Mouse (Mus musculus): ENCODE data around the gene Zfp651. TPM values are rescaled to one million over a fixed set of nuclear protein-coding genes. Genes with fewer than 3 reads are reported as not detected.

Zfp651 gene
- polyA plus RNA-seq, 1 experiment from 2014 or later, result 4.9 TPM

DNA sequence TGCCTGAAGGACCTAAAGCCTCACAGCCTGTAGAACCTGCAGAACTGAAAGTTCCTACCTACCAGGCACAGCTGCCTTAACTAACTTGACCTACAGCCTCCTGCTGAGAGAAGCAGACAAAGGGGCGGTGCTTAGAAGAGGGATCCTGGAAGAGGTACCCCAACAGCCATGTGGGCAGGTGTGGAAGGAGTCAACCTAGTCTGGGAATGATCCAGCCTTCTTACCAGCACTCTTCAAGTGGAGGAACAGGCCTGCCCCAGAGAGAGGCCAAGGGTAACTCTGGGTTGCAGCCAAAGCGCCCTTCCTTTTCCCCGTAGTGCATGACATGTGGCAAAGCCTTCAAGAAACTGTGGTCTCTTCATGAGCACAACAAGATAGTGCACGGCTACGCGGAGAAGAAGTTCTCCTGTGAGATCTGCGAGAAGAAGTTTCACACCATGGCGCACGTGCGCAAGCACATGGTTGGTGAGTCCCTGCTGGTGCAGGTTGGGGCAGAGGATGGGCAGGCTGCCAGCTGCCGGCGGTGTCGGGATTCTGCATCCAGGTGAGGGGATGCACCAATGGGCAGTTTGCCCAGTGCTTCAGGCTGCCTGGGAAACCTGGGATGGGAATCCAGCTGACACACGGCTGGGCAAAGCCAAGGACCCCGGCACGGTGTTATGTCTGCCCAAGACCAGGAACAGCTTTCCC, 6.2 kb downstream of the Zfp651 start:
- no peaks in the 10 kb centered on the region; the same call in 1 of the 2 replicates for H3K36me3 ChIP-seq (replicated peaks; ENCODE audit: control insufficient read depth, insufficient read depth, low read depth, low read length)

DNA sequence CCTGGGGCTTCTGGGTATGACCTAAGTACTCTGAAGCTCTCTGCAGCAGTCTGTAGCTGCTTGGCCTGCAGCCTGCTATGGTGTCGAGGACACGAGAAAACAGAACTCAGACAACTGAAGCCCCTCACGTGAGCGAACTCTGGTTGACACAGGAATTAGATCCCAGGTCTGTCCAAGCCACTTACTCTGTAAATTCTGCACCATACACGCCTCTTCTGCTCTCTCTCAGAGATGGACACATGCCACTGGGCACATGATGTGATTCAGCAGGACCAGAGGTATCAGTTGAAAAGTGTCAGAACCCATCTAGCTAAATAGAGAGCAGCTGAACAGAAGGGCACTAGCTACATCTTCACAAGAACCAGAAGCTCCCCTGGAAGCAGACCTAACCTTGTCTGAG, 13.3 kb downstream of the Zfp651 start:
- peaks cover 10% of the 10 kb centered on the region for H3K27me3 ChIP-seq (ENCODE audit: control insufficient read depth, insufficient read depth, low read length)
- no peak overlapping the region for H3K27ac ChIP-seq (replicated peaks; ENCODE audit: low read depth, low read length)
- no peak overlapping the region for H3K4me2 ChIP-seq (ENCODE audit: low read depth, low read length)
- DNase-seq (ENCODE audit: low spot score) (no peak), ATAC-seq (replicated peaks; ENCODE audit: insufficient number of reproducible peaks, low FRiP score, low TSS enrichment, low read depth) (no peak)
- H3K9me3 ChIP-seq (replicated peaks; ENCODE audit: control insufficient read depth, low read length), result no peaks in the 10 kb centered on the region
- H3K4me1 ChIP-seq (ENCODE audit: control insufficient read depth, insufficient read depth, low read length), result no peaks in the 10 kb centered on the region
- H3K9ac ChIP-seq (replicated peaks; ENCODE audit: low read length), result no peak overlapping the region
- WGBS, result 74% methylated on average over 5 of the region's 5 CpGs
- no peaks in the 10 kb centered on the region for H3K36me3 ChIP-seq (replicated peaks; ENCODE audit: control insufficient read depth, insufficient read depth, low read depth, low read length)
- H3K4me3 ChIP-seq (ENCODE audit: low read depth, low read length), result no peak overlapping the region

More for the DNA sequence above, 6.2 kb downstream of the Zfp651 start:
- DNase-seq (ENCODE audit: low spot score) (no peak), ATAC-seq (replicated peaks; ENCODE audit: insufficient number of reproducible peaks, low FRiP score, low TSS enrichment, low read depth) (no peak)
- Histone ChIP-seq H3K9ac (replicated peaks; ENCODE audit: low read length) (no peak overlapping the region), H3K27me3 (ENCODE audit: control insufficient read depth, insufficient read depth, low read length) (no peaks in the 10 kb centered on the region), H3K27ac (replicated peaks; ENCODE audit: low read depth, low read length) (no peak overlapping the region), H3K9me3 (replicated peaks; ENCODE audit: control insufficient read depth, low read length) (no peaks in the 10 kb centered on the region), H3K4me1 (ENCODE audit: control insufficient read depth, insufficient read depth, low read length) (no peaks in the 10 kb centered on the region; the same call in none of the 2 replicates), H3K4me2 (ENCODE audit: low read depth, low read length) (no peak overlapping the region), H3K4me3 (ENCODE audit: low read depth, low read length) (no peak overlapping the region)
- WGBS, result 91% methylated on average over 16 of the region's 16 CpGs

DNA sequence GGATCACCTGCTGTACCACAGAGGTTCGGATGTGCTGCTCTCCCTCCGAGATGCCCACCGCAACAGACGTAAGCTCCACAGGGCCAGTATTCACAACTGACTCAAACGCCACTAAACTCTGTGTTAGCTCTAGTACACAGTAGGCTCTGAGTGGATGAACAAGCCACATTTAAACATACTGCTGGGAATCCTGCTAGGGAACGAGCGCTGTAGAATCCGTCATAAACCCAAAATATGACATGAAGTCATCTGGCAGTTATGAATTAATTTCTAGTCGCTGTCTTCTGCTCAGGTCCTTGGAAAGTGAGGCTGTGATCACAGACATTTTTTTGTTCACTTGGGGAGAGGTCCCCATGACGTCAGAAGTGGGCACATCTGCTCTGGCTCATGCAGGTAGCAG, 16.8 kb downstream of the Zfp651 start:
- Histone ChIP-seq H3K4me2 (ENCODE audit: low read depth, low read length) (no peak overlapping the region), H3K9me3 (replicated peaks; ENCODE audit: control insufficient read depth, low read length) (no peaks in the 10 kb centered on the region), H3K4me1 (ENCODE audit: control insufficient read depth, insufficient read depth, low read length) (no peaks in the 10 kb centered on the region; the same call in 1 of the 2 replicates), H3K36me3 (replicated peaks; ENCODE audit: control insufficient read depth, insufficient read depth, low read depth, low read length) (no peaks in the 10 kb centered on the region), H3K4me3 (ENCODE audit: low read depth, low read length) (no peak overlapping the region), H3K27ac (replicated peaks; ENCODE audit: low read depth, low read length) (no peak overlapping the region), H3K9ac (replicated peaks; ENCODE audit: low read length) (no peak overlapping the region), H3K27me3 (ENCODE audit: control insufficient read depth, insufficient read depth, low read length) (peaks cover 27% of the 10 kb centered on the region)
- no peak for DNase-seq (ENCODE audit: low spot score)
- 81% methylated on average over 10 of the region's 10 CpGs for WGBS
- ATAC-seq (replicated peaks; ENCODE audit: insufficient number of reproducible peaks, low FRiP score, low TSS enrichment, low read depth), result no peak

DNA sequence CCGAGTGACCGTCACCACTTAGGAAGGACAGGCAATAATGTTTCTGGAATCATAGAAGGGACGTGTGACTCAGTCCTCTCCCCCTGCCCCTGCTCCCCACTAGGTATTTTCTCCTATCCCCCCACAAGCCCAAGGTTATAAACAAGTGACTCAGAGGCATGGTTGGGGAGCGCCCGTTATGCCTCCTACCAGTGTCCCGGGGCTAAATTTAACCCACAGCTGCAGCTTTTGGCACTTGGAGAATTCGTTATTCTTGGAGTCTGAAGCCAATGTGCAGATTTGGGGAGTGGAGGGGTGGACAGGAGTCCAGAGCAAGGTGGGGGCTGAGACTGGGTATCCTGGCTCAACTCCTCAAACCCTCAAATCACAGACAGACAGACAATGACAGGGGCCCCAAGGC, 17.4 kb downstream of the Zfp651 start:
- DNase-seq (ENCODE audit: low spot score) (no peak), ATAC-seq (replicated peaks; ENCODE audit: insufficient number of reproducible peaks, low FRiP score, low TSS enrichment, low read depth) (no peak)
- H3K9ac ChIP-seq (replicated peaks; ENCODE audit: low read length), result no peak overlapping the region
- H3K36me3 ChIP-seq (replicated peaks; ENCODE audit: control insufficient read depth, insufficient read depth, low read depth, low read length), result no peaks in the 10 kb centered on the region
- H3K4me2 ChIP-seq (ENCODE audit: low read depth, low read length), result no peak overlapping the region
- no peak overlapping the region for H3K4me3 ChIP-seq (ENCODE audit: low read depth, low read length)
- H3K9me3 ChIP-seq (replicated peaks; ENCODE audit: control insufficient read depth, low read length), result no peaks in the 10 kb centered on the region
- no peaks in the 10 kb centered on the region; the same call in 1 of the 2 replicates for H3K4me1 ChIP-seq (ENCODE audit: control insufficient read depth, insufficient read depth, low read length)
- H3K27ac ChIP-seq (replicated peaks; ENCODE audit: low read depth, low read length), result no peak overlapping the region
- H3K27me3 ChIP-seq (ENCODE audit: control insufficient read depth, insufficient read depth, low read length), result peaks cover 27% of the 10 kb centered on the region
- WGBS, result 78% methylated on average over 7 of the region's 7 CpGs

DNA sequence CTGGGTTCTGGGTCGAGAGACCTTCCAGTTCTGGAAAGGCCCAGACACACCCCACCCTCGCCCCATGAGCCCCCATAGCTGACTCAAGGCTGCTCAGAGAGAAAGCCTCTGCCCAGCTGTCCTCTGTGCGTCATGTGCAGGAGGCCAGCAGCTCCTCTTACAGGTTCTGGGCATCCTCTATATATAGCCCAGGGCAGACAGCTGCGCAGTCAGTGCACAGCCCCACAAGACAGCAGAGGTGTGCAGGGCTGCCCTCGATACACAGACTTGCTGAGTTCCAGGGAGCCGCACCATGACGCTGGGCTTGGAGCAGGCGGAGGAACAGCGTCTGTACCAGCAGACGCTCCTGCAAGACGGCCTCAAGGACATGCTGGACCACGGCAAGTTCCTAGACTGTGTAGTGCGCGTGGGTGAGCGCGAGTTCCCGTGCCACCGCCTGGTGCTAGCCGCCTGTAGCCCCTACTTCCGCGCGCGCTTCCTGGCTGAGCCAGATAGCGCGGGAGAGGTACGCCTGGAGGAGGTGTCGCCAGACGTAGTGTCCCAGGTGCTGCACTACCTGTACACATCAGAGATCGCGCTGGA, 18.4 kb downstream of the Zfp651 start, which contains the start of gene Klhl40:
TSS of gene Klhl40 (plus strand) at position 124 of the 582 bp plus-strand sequence.
- 0 out of 2 replicates have a peak within 1 kb of the TSS, but pooled peaks have one; percentile 32 for H3K9ac ChIP-seq (replicated peaks; ENCODE audit: low read length)
- H3K4me2 ChIP-seq (ENCODE audit: low read depth, low read length), result peak within 1 kb of the TSS; percentile 51
- no peaks in the 10 kb centered on the region for H3K36me3 ChIP-seq (replicated peaks; ENCODE audit: control insufficient read depth, insufficient read depth, low read depth, low read length)
- no peak within 1 kb of the TSS for H3K27ac ChIP-seq (replicated peaks; ENCODE audit: low read depth, low read length)
- peaks cover 27% of the 10 kb centered on the region for H3K27me3 ChIP-seq (ENCODE audit: control insufficient read depth, insufficient read depth, low read length)
- no peaks in the 10 kb centered on the region for H3K9me3 ChIP-seq (replicated peaks; ENCODE audit: control insufficient read depth, low read length)
- WGBS, result 19% methylated on average over 30 of the region's 30 CpGs
- ATAC-seq (replicated peaks; ENCODE audit: insufficient number of reproducible peaks, low FRiP score, low TSS enrichment, low read depth) (peak; percentile 64; the same call in 1 of the 2 replicates), DNase-seq (ENCODE audit: low spot score) (no peak)
- no peaks in the 10 kb centered on the region; the same call in 1 of the 2 replicates for H3K4me1 ChIP-seq (ENCODE audit: control insufficient read depth, insufficient read depth, low read length)
- H3K4me3 ChIP-seq (ENCODE audit: low read depth, low read length), result peak within 1 kb of the TSS; percentile 24

DNA sequence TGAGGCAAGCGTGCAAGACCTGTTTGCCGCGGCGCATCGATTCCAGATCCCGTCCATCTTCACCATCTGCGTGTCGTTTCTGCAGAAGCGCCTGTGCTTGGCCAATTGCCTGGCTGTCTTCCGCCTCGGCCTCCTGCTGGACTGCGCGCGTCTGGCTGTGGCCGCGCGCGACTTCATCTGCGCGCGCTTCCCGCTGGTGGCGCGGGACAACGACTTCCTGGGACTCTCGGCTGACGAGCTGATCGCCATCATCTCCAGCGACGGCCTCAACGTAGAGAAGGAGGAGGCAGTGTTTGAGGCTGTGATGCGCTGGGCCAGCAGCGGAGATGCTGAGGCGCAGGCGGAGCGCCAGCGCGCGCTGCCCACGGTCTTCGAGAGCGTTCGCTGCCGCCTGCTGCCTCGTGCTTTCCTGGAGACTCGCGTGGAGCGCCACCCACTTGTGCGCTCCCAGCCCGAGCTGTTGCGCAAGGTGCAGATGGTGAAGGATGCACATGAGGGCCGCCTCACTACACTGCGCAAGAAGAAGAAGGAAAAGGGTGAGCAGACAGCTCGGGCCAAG, 19.0 kb downstream of the Zfp651 start:
- H3K4me1 ChIP-seq (ENCODE audit: control insufficient read depth, insufficient read depth, low read length), result no peaks in the 10 kb centered on the region; the same call in 1 of the 2 replicates
- ATAC-seq (replicated peaks; ENCODE audit: insufficient number of reproducible peaks, low FRiP score, low TSS enrichment, low read depth), result no peak
- 0 out of 2 replicates have a peak overlapping the region, but pooled peaks have one; percentile 32 for H3K9ac ChIP-seq (replicated peaks; ENCODE audit: low read length)
- no peaks in the 10 kb centered on the region for H3K36me3 ChIP-seq (replicated peaks; ENCODE audit: control insufficient read depth, insufficient read depth, low read depth, low read length)
- peak overlapping the region; percentile 24 for H3K4me3 ChIP-seq (ENCODE audit: low read depth, low read length)
- DNase-seq (ENCODE audit: low spot score), result peak; percentile 23
- H3K9me3 ChIP-seq (replicated peaks; ENCODE audit: control insufficient read depth, low read length), result no peaks in the 10 kb centered on the region
- no peak overlapping the region for H3K27ac ChIP-seq (replicated peaks; ENCODE audit: low read depth, low read length)
- H3K27me3 ChIP-seq (ENCODE audit: control insufficient read depth, insufficient read depth, low read length), result peaks cover 27% of the 10 kb centered on the region
- peak overlapping the region; percentile 51 for H3K4me2 ChIP-seq (ENCODE audit: low read depth, low read length)
- WGBS, result 16% methylated on average over 54 of the region's 54 CpGs

DNA sequence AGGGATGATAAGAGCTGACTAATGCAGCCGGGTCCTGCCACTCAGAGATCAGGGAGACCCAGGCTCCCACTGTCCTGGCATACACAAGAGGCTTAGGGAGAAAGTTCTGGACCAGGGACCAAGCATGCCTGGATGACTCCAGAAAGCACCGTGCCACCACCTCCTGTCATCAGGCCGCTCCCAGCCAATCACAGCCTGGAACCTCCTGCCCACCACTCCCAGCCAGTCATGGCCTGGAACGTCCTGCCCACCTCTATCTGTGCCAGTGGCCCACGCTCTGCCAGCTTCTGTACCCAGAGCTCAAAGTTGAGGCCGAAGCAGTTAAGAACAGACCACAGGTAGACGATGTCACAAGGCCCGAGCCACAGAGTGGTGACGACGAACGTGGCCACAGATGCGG, 25.7 kb downstream of the Zfp651 start:
- no peak overlapping the region for H3K4me2 ChIP-seq (ENCODE audit: low read depth, low read length)
- H3K27me3 ChIP-seq (ENCODE audit: control insufficient read depth, insufficient read depth, low read length), result no peaks in the 10 kb centered on the region
- H3K27ac ChIP-seq (replicated peaks; ENCODE audit: low read depth, low read length), result no peak overlapping the region
- H3K9me3 ChIP-seq (replicated peaks; ENCODE audit: control insufficient read depth, low read length), result no peaks in the 10 kb centered on the region
- DNase-seq (ENCODE audit: low spot score), result no peak
- no peak overlapping the region for H3K4me3 ChIP-seq (ENCODE audit: low read depth, low read length)
- ATAC-seq (replicated peaks; ENCODE audit: insufficient number of reproducible peaks, low FRiP score, low TSS enrichment, low read depth), result no peak
- WGBS, result 85% methylated on average over 12 of the region's 12 CpGs
- no peak overlapping the region for H3K9ac ChIP-seq (replicated peaks; ENCODE audit: low read length)
- no peaks in the 10 kb centered on the region for H3K4me1 ChIP-seq (ENCODE audit: control insufficient read depth, insufficient read depth, low read length)
- H3K36me3 ChIP-seq (replicated peaks; ENCODE audit: control insufficient read depth, insufficient read depth, low read depth, low read length), result no peaks in the 10 kb centered on the region

DNA sequence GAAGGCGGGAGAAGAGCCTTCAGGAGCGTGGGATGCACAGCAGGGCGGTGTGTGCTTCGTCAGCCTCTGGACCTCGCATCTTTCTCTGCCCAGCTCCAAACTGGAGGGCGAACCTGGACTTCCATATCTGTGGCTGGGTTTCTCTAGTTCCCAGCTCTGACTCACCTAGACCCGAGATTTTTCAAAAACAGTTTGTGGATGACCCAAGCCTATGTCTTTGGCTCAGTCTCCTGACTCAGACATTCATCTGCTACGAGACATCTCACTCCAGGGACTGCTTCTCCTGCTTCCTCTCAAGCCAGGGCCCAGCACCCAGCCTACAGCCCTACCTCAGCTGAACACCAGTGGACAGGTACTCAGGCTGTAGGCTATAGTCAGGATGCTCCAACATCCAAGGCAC, 26.1 kb downstream of the Zfp651 start:
- Histone ChIP-seq H3K27me3 (ENCODE audit: control insufficient read depth, insufficient read depth, low read length) (no peaks in the 10 kb centered on the region), H3K9ac (replicated peaks; ENCODE audit: low read length) (no peak overlapping the region), H3K27ac (replicated peaks; ENCODE audit: low read depth, low read length) (no peak overlapping the region), H3K4me1 (ENCODE audit: control insufficient read depth, insufficient read depth, low read length) (no peaks in the 10 kb centered on the region), H3K9me3 (replicated peaks; ENCODE audit: control insufficient read depth, low read length) (no peaks in the 10 kb centered on the region), H3K4me2 (ENCODE audit: low read depth, low read length) (no peak overlapping the region), H3K4me3 (ENCODE audit: low read depth, low read length) (no peak overlapping the region), H3K36me3 (replicated peaks; ENCODE audit: control insufficient read depth, insufficient read depth, low read depth, low read length) (no peaks in the 10 kb centered on the region)
- WGBS, result 85% methylated on average over 8 of the region's 8 CpGs
- DNase-seq (ENCODE audit: low spot score) (no peak), ATAC-seq (replicated peaks; ENCODE audit: insufficient number of reproducible peaks, low FRiP score, low TSS enrichment, low read depth) (no peak)
